Mouse (Mus musculus): ENCODE results near the gene Hist3h2a.

The Hist3h2a gene

GRCm38 (mm10) chr11:58964216-58964615, 9.7 kb downstream of the Hist3h2a start:
- in situ Hi-C loops (cut with MboI; ENCODE audit: unreplicated experiment in 2 of 2): loop anchor here (10.0 to 25.0 kb wide), 4 partner anchors 51 to 652 kb away; partner anchors contain the start of genes Gjc2 (in 1 of the 2) and Zfp692 (in 1 of the 2)

GRCm38 (mm10) chr11:58965001-58965760, 10.7 kb downstream of the Hist3h2a start:
- in situ Hi-C loops (cut with MboI; ENCODE audit: unreplicated experiment in 2 of 2): loop anchor here (5.0 to 25.0 kb wide), 9 partner anchors 50 to 653 kb away; partner anchors contain the start of genes Gjc2 (in 2 of the 2) and Zfp692 (in 1 of the 2)

GRCm38 (mm10) chr11:58967346-58967745, 12.9 kb downstream of the Hist3h2a start:
- in situ Hi-C loops (cut with MboI; ENCODE audit: unreplicated experiment in 2 of 2): loop anchor here (5.0 to 25.0 kb wide), 9 partner anchors 47 to 655 kb away; partner anchors contain the start of genes Gjc2 (in 2 of the 2) and Zfp692 (in 1 of the 2)

GRCm38 (mm10) chr11:58968551-58968950, 14.1 kb downstream of the Hist3h2a start:
- in situ Hi-C loops (cut with MboI; ENCODE audit: unreplicated experiment in 2 of 2): loop anchor here (5.0 to 25.0 kb wide), 9 partner anchors 46 to 656 kb away; partner anchors contain the start of genes Gjc2 (in 2 of the 2) and Zfp692 (in 1 of the 2)

- in situ Hi-C loops (cut with MboI; ENCODE audit: unreplicated experiment in 2 of 2): loop anchor here (5.0 to 25.0 kb wide), 9 partner anchors 46 to 657 kb away; partner anchors contain the start of genes Gjc2 (in 2 of the 2) and Zfp692 (in 1 of the 2)
These were observed 14.5 kb downstream of the Hist3h2a start for GRCm38 (mm10) chr11:58969027-58969426.

GRCm38 (mm10) chr11:58969659-58970058, 15.2 kb downstream of the Hist3h2a start:
- in situ Hi-C loops (cut with MboI; ENCODE audit: unreplicated experiment in 2 of 2): loop anchor here (5.0 to 25.0 kb wide), 9 partner anchors 45 to 657 kb away; partner anchors contain the start of genes Gjc2 (in 2 of the 2) and Zfp692 (in 1 of the 2)

- in situ Hi-C loops (cut with MboI; ENCODE audit: unreplicated experiment in 2 of 2): loop anchor here (25.0 kb wide), 2 partner anchors 516 to 659 kb away; partner anchors contain the start of gene Zfp692 (in 1 of the 2)
These were observed 16.5 kb downstream of the Hist3h2a start for GRCm38 (mm10) chr11:58970831-58971530.

- in situ Hi-C loops (cut with MboI; ENCODE audit: unreplicated experiment in 2 of 2): loop anchor here (25.0 kb wide), 2 partner anchors 516 to 659 kb away; partner anchors contain the start of gene Zfp692 (in 1 of the 2)
These were observed 17.3 kb downstream of the Hist3h2a start for GRCm38 (mm10) chr11:58971796-58972195.

GRCm38 (mm10) chr11:58974414-58974813, 19.9 kb downstream of the Hist3h2a start:
- in situ Hi-C loops (cut with MboI; ENCODE audit: unreplicated experiment in 2 of 2): loop anchor here (25.0 kb wide), 2 partner anchors 513 to 662 kb away; partner anchors contain the start of gene Zfp692 (in 1 of the 2)

- in situ Hi-C loops (cut with MboI; ENCODE audit: unreplicated experiment in 2 of 2): no loop called here
These were observed 22.7 kb downstream of the Hist3h2a start for GRCm38 (mm10) chr11:58977150-58977549.

- in situ Hi-C loops (cut with MboI; ENCODE audit: unreplicated experiment in 2 of 2): no loop called here
These were observed 23.1 kb downstream of the Hist3h2a start for GRCm38 (mm10) chr11:58977607-58978026.

GRCm38 (mm10) chr11:58978027-58978705, 23.7 kb downstream of the Hist3h2a start, which contains the start of gene Trim11:
Gene Trim11, plus strand, starts transcription at chr11:58978093.
- in situ Hi-C loops (cut with MboI; ENCODE audit: unreplicated experiment in 2 of 2): no loop called here

GRCm38 (mm10) chr11:58978706-58979030, 24.2 kb downstream of the Hist3h2a start:
- in situ Hi-C loops (cut with MboI; ENCODE audit: unreplicated experiment in 2 of 2): no loop called here

- in situ Hi-C loops (cut with MboI; ENCODE audit: unreplicated experiment in 2 of 2): no loop called here
These were observed 24.7 kb downstream of the Hist3h2a start for GRCm38 (mm10) chr11:58979183-58979582.

GRCm38 (mm10) chr11:58979661-58980060, 25.2 kb downstream of the Hist3h2a start:
- in situ Hi-C loops (cut with MboI; ENCODE audit: unreplicated experiment in 2 of 2): no loop called here

GRCm38 (mm10) chr11:58980381-58980990, 26.0 kb downstream of the Hist3h2a start:
- in situ Hi-C loops (cut with MboI; ENCODE audit: unreplicated experiment in 2 of 2): no loop called here

GRCm38 (mm10) chr11:58981541-58982447, 27.3 kb downstream of the Hist3h2a start:
- in situ Hi-C loops (cut with MboI; ENCODE audit: unreplicated experiment in 2 of 2): no loop called here

GRCm38 (mm10) chr11:58982471-58983097, 28.1 kb downstream of the Hist3h2a start:
- in situ Hi-C loops (cut with MboI; ENCODE audit: unreplicated experiment in 2 of 2): no loop called here
